Mouse (Mus musculus) bone marrow macrophage, adult 2 months (primary cell): ENCODE data around the gene Ckmt1.

Source experiments
- CTCF ChIP-seq: IDR thresholded peaks from 2 replicates; pipeline ENCODE4 v1.5.1; 2012; ENCODE audit warnings: low read depth, mild to moderate bottlenecking, low read length, moderate library complexity
- POLR2A ChIP-seq: IDR thresholded peaks from 2 replicates; pipeline ENCODE4 v1.6.1; 2012; ENCODE audit warnings: mild to moderate bottlenecking, low read depth, low read length, borderline replicate concordance

DNA sequence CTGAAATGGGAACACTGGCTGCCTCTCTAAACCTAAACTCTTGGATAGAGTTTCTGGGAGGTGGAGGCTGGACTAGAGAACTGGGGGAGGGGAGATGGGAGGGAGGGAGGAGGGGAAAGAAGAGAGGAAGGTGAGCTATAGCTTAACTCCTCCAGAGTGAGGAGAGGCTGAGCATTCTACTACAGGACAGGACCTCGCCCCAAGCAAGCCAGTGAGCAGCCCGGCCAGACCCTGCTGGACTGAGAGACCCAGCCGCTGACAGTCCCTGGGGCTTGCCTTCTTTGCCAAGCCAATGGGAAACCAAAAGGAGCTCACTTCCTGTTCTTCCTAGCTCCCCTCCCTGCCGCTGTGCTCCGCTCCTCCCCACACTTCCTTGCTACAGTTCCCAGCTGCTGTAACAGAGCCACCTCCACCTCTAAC lies 48.5 kb upstream of the Ckmt1 start:
- TF ChIP-seq CTCF (no peak), POLR2A (no peak)
